Mouse (Mus musculus) hindbrain, embryonic 12.5 days (tissue): ENCODE measurements around the gene Pbdc1. TPM values are rescaled to one million over a fixed set of nuclear protein-coding genes. Genes with fewer than 3 reads are reported as not detected.
"Not testable (repeated sequence)": the region's sequence is repeated elsewhere in the genome, so short reads cannot be mapped to it uniquely, and the experiment has no call there.

Source experiments
- ATAC-seq: fragments of 200-750 bp; cut with Nextera tagmentation; 2 replicates; pipeline ENCODE4 v1.8.0; 2017; ENCODE audit warnings: moderate TSS enrichment; ENCODE audit not compliant: low FRiP score
- H3K27ac ChIP-seq: fragments of 300-500 bp; sonication (generic); 2 replicates; pipeline ENCODE4 v1.5.1; 2016; ENCODE audit warnings: mild to moderate bottlenecking
- H3K27me3 ChIP-seq: fragments of 300-500 bp; sonication (generic); 2 replicates; pipeline ENCODE4 v1.6.1; 2016; ENCODE audit warnings: mild to moderate bottlenecking
- H3K36me3 ChIP-seq: fragments of 300-500 bp; sonication (generic); 2 replicates; pipeline ENCODE4 v1.6.1; 2016; ENCODE audit warnings: mild to moderate bottlenecking
- H3K4me1 ChIP-seq: fragments of 300-500 bp; sonication (generic); 2 replicates; pipeline ENCODE4 v1.6.1; 2016
- H3K4me2 ChIP-seq: fragments of 300-500 bp; sonication (generic); replicated peaks from 2 replicates; pipeline ENCODE4 v1.6.1; 2016; ENCODE audit warnings: mild to moderate bottlenecking
- H3K4me3 ChIP-seq: fragments of 300-500 bp; sonication (generic); 2 replicates; pipeline ENCODE4 v1.5.1; 2016; ENCODE audit warnings: mild to moderate bottlenecking
- H3K9ac ChIP-seq: fragments of 300-500 bp; sonication (generic); 2 replicates; pipeline ENCODE4 v1.6.1; 2016; ENCODE audit warnings: mild to moderate bottlenecking, moderate library complexity
- H3K9me3 ChIP-seq: fragments of 300-500 bp; sonication (generic); replicated peaks from 2 replicates; pipeline ENCODE4 v1.6.1; 2016; ENCODE audit warnings: mild to moderate bottlenecking
- WGBS: fragments of 180-500 bp; shearing (Covaris S2); methylation state at CpG from one replicate; pipeline ENCODE4 v1.1.7; 2016; 5-methylcytosine and 5-hydroxymethylcytosine counted together
- polyA plus RNA-seq: library from polyadenylated mRNA; unstranded; fragments of >200 nt; fragmentation: Nextera tagmentation; extraction: Ambion mirVana; gene quantifications from 2 replicates; pipeline ENCODE4 v1.2.1, GENCODE M21; 2016

The Pbdc1 gene
- polyA plus RNA-seq, 1 experiment from 2014 or later = 51.5 TPM

GRCm38 (mm10) chrX:105121227-105121865 lies 41.8 kb downstream of the Pbdc1 start:
- peak overlapping the region; percentile 60 for H3K4me2 ChIP-seq
- H3K4me1 ChIP-seq = no peaks in the 10 kb centered on the region
- peak overlapping the region; percentile 76 for H3K9ac ChIP-seq
- 0 out of 2 replicates have a peak, but pooled peaks cover 3% of the 10 kb centered on the region for H3K36me3 ChIP-seq
- peaks cover 48% of the 10 kb centered on the region for H3K27me3 ChIP-seq
- peak overlapping the region; percentile 80 for H3K27ac ChIP-seq
- 13% methylated on average over 38 of the region's 38 CpGs for WGBS
- ATAC-seq = peak; percentile 87
- H3K4me3 ChIP-seq = peak overlapping the region; percentile 55
- H3K9me3 ChIP-seq = no peaks in the 10 kb centered on the region

- Histone ChIP-seq H3K36me3 (0 out of 2 replicates have a peak, but pooled peaks cover 3% of the 10 kb centered on the region), H3K4me3 (no peak overlapping the region), H3K27ac (no peak overlapping the region), H3K4me1 (no peaks in the 10 kb centered on the region), H3K9me3 (no peaks in the 10 kb centered on the region), H3K27me3 (peaks cover 35% of the 10 kb centered on the region), H3K4me2 (no peak overlapping the region), H3K9ac (no peak overlapping the region)
- ATAC-seq = no peak
- WGBS = 21% methylated on average over 2 of the region's 3 CpGs
Measured at GRCm38 (mm10) chrX:105124903-105125302, 45.3 kb downstream of the Pbdc1 start.

GRCm38 (mm10) chrX:105151872-105152461 lies 72.4 kb downstream of the Pbdc1 start:
- Histone ChIP-seq H3K9ac (0 out of 2 replicates have a peak overlapping the region, but pooled peaks have one; percentile 13), H3K27ac (no peak overlapping the region), H3K4me1 (no peaks in the 10 kb centered on the region), H3K4me3 (peak overlapping the region; percentile 18; the same call in 1 of the 2 replicates), H3K9me3 (no peaks in the 10 kb centered on the region), H3K27me3 (peaks cover 28% of the 10 kb centered on the region), H3K36me3 (no peaks in the 10 kb centered on the region), H3K4me2 (peak overlapping the region; percentile 21; the same call in 1 of the 2 replicates)
- 48% methylated on average over 22 of the region's 26 CpGs for WGBS
- no peak for ATAC-seq

- not testable (repeated sequence) for H3K9ac ChIP-seq, H3K4me2 ChIP-seq, H3K9me3 ChIP-seq, H3K27ac ChIP-seq, H3K4me3 ChIP-seq, H3K36me3 ChIP-seq, ATAC-seq, H3K4me1 ChIP-seq
- WGBS = 73% methylated on average over 6 of the region's 6 CpGs
- H3K27me3 ChIP-seq = peaks cover 36% of the 10 kb centered on the region
Measured at GRCm38 (mm10) chrX:105165007-105165406, 85.5 kb downstream of the Pbdc1 start.

Other genes with a start within 250 kb of the Pbdc1 start
- 8.7 and 10.1 TPM in 2 replicates for gene Magee2, start 222.5 kb upstream of the Pbdc1 start, polyA plus RNA-seq
- 90.3 and 92.9 TPM in 2 replicates for gene Magee1, start 40.6 kb downstream of the Pbdc1 start, polyA plus RNA-seq